Mouse (Mus musculus) limb, embryonic 14.5 days (tissue): ENCODE measurements around the gene Pgs1. TPM values are rescaled to one million over a fixed set of nuclear protein-coding genes. Genes with fewer than 3 reads are reported as not detected.

Experiments
- ATAC-seq: fragments of 200-750 bp; cut with Nextera tagmentation; 2 replicates; pipeline ENCODE4 v1.8.0; 2017; ENCODE audit warnings: low read depth, moderate number of reproducible peaks, moderate TSS enrichment; ENCODE audit not compliant: low FRiP score
- DNase-seq: peaks from one replicate; pipeline ENCODE4 v3.0.0-alpha.2; 2015; ENCODE audit warnings: low spot score
- H3K27ac ChIP-seq: fragments of 300-500 bp; sonication (generic); replicated peaks from 2 replicates; pipeline ENCODE4 v1.5.1; 2014; ENCODE audit warnings: low read depth, mild to moderate bottlenecking, low read length, moderate library complexity, mixed read lengths
- H3K27me3 ChIP-seq: fragments of 300-500 bp; sonication (generic); 2 replicates; pipeline ENCODE4 v1.6.1; 2014; ENCODE audit warnings: low read length, mixed read lengths; ENCODE audit not compliant: control insufficient read depth, insufficient read depth
- H3K36me3 ChIP-seq: fragments of 300-500 bp; sonication (generic); 2 replicates; pipeline ENCODE4 v1.6.1; 2014; ENCODE audit warnings: mild to moderate bottlenecking, low read length, moderate library complexity, mixed read lengths; ENCODE audit not compliant: control insufficient read depth, insufficient read depth
- H3K4me1 ChIP-seq: fragments of 300-500 bp; sonication (generic); 2 replicates; pipeline ENCODE4 v1.6.1; 2014; ENCODE audit warnings: antibody characterized with exemption, low read length, mixed read lengths; ENCODE audit not compliant: control insufficient read depth, insufficient read depth
- H3K4me2 ChIP-seq: fragments of 300-500 bp; sonication (generic); replicated peaks from 2 replicates; pipeline ENCODE4 v1.6.1; 2014; ENCODE audit warnings: low read depth, mild to moderate bottlenecking, low read length, moderate library complexity; ENCODE audit not compliant: severe bottlenecking
- H3K4me3 ChIP-seq: fragments of 300-500 bp; sonication (generic); replicated peaks from 2 replicates; pipeline ENCODE4 v1.5.1; 2014; ENCODE audit warnings: low read length
- H3K9ac ChIP-seq: fragments of 300-500 bp; sonication (generic); 2 replicates; pipeline ENCODE4 v1.6.1; 2014; ENCODE audit warnings: mild to moderate bottlenecking, low read depth, low read length, moderate library complexity; ENCODE audit not compliant: severe bottlenecking
- H3K9me3 ChIP-seq: fragments of 300-500 bp; sonication (generic); 2 replicates; pipeline ENCODE4 v1.6.1; 2016; ENCODE audit warnings: low read length; ENCODE audit not compliant: control insufficient read depth
- POLR2A ChIP-seq: fragments of 200-500 bp; IDR thresholded peaks from 2 replicates; pipeline ENCODE4 v1.8.0; 2012; ENCODE audit warnings: inconsistent platforms, mild to moderate bottlenecking, moderate library complexity, borderline replicate concordance; ENCODE audit not compliant: insufficient read depth, insufficient read length; ENCODE audit errors: extremely low read depth
- WGBS: fragments of 180-500 bp; shearing (Covaris S2); extraction: QIAGEN DNeasy Blood & Tissue Kit; methylation state at CpG from one replicate; pipeline ENCODE4 v1.1.7; 2014; 5-methylcytosine and 5-hydroxymethylcytosine counted together
- polyA plus RNA-seq, 2 experiments: library from polyadenylated mRNA; depleted of rRNA in 1 of 2; stranded (reverse) in 1 of 2; unstranded in 1 of 2; fragments of >200 nt; fragmentation: Nextera tagmentation in 1 of 2; extraction: Ambion mirVana in 1 of 2; gene quantifications; 2 replicates each; pipeline versions ENCODE4 v1.2.1 to v1.2.3; 2012 to 2014

Pgs1 gene
- polyA plus RNA-seq, 2 experiments: 30.5 to 36.2 TPM

GRCm38 (mm10) chr11:117969945-117970872 is 15.9 kb upstream of the Pgs1 start, which contains the start of gene Socs3:
Socs3 (minus strand) TSS chr11:117970047.
- Histone ChIP-seq H3K27ac (peak within 1 kb of the TSS; percentile 97), H3K27me3 (no peaks in the 10 kb centered on the region), H3K4me1 (peaks cover 34% of the 10 kb centered on the region), H3K36me3 (peaks cover 18% of the 10 kb centered on the region), H3K4me2 (peak within 1 kb of the TSS; percentile 97), H3K4me3 (peak within 1 kb of the TSS; percentile 75), H3K9ac (peak within 1 kb of the TSS; percentile 88), H3K9me3 (no peaks in the 10 kb centered on the region)
- ATAC-seq (peak; percentile 39; the same call in 1 of the 2 replicates), DNase-seq (peak; percentile 93)
- 11% methylated on average over 21 of the region's 21 CpGs for WGBS
- 0 out of 2 replicates have a peak, but pooled peaks have one; percentile 9 for TF ChIP-seq POLR2A

DNA sequence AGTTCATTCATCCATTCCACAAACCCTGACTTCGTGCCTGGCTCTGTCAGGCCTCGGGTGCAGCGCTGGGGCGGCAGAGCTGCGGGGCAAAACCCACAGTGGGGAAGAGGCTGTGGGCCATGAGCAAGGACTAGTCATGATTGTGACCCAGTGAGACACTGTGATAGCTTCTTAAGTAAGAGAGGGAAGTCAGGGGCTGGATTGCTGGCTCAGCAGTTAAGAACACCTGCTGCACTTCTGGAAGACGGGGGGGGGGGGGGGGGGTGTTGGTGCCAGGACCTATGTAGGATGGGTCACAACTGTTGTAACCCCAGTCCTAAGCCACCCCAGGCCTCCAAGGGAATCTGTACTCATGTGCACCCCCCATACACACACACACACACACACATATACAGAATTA is 15.0 kb upstream of the Pgs1 start:
- DNase-seq: no peak
- H3K4me3 ChIP-seq: no peak overlapping the region
- peaks cover 34% of the 10 kb centered on the region for H3K4me1 ChIP-seq
- H3K9me3 ChIP-seq: no peaks in the 10 kb centered on the region
- H3K9ac ChIP-seq: no peak overlapping the region
- H3K27ac ChIP-seq: no peak overlapping the region
- 81% methylated on average over 5 of the region's 6 CpGs for WGBS
- H3K36me3 ChIP-seq: peaks cover 17% of the 10 kb centered on the region
- no peak for ATAC-seq
- H3K27me3 ChIP-seq: no peaks in the 10 kb centered on the region
- TF ChIP-seq POLR2A: no peak
- H3K4me2 ChIP-seq: no peak overlapping the region

GRCm38 (mm10) chr11:117971646-117972242 is 14.3 kb upstream of the Pgs1 start:
- no peak for ATAC-seq

DNA sequence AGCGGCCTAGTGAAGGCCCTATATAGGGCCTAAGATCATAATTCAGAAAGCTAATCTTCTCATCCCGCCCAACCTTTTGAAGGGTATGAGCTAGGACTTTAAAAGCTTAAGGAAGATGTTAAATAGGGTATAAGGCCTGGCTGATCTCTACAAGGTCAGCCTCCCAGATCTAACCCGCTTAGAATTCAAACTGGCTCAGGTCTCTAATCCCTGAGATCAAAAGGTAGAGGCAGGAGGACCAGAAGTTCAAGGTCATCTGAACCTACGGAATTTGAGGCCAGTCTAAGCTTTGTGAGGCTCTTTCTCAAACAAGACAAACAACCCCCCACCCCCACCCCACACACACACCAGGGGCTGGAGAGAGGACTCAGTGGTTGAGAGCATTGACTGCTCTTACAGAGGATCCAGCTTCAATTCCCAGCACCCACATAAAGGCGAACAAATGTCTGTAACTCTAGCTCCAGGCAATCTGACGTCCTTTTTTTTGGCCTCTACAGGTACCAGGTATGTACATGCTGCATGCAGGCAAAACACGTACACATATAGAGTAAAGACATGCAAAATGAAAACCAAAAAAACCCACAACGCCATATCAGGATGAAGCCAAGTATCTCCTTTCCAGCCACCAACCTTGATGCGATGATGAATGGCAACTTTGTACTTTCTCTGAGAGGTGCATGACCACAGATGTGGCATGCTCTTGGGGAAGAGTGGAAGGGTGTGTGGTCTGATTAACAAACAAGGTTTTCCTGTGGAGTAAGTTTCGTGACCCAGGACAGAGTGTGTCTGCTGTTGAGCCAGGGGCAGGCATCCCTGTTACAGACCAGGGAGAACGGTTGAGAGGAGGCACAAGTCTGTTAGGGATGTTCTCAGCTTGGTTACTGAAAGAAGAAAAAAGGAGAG is 13.2 kb upstream of the Pgs1 start:
- H3K27me3 ChIP-seq: no peaks in the 10 kb centered on the region
- no peak overlapping the region for H3K4me2 ChIP-seq
- H3K9me3 ChIP-seq: no peaks in the 10 kb centered on the region
- H3K4me1 ChIP-seq: peaks cover 23% of the 10 kb centered on the region
- no peak overlapping the region for H3K27ac ChIP-seq
- no peak overlapping the region for H3K4me3 ChIP-seq
- DNase-seq (no peak), ATAC-seq (no peak)
- no peak overlapping the region for H3K9ac ChIP-seq
- H3K36me3 ChIP-seq: no peaks in the 10 kb centered on the region
- 65% methylated on average over 11 of the region's 11 CpGs for WGBS
- TF ChIP-seq POLR2A: no peak

More at GRCm38 (mm10) chr11:117971646-117972242, 14.3 kb upstream of the Pgs1 start:
- no peak for DNase-seq
- no peak overlapping the region for H3K27ac ChIP-seq
- 51% methylated on average over 2 of the region's 2 CpGs for WGBS
- no peak overlapping the region for H3K4me3 ChIP-seq
- H3K9me3 ChIP-seq: no peaks in the 10 kb centered on the region
- H3K4me2 ChIP-seq: no peak overlapping the region
- peaks cover 10% of the 10 kb centered on the region for H3K36me3 ChIP-seq
- no peaks in the 10 kb centered on the region for H3K27me3 ChIP-seq
- no peak for TF ChIP-seq POLR2A
- no peak overlapping the region for H3K9ac ChIP-seq
- H3K4me1 ChIP-seq: peaks cover 34% of the 10 kb centered on the region

GRCm38 (mm10) chr11:117973569-117973968 is 12.5 kb upstream of the Pgs1 start:
- peaks cover 21% of the 10 kb centered on the region for H3K4me1 ChIP-seq
- no peaks in the 10 kb centered on the region for H3K36me3 ChIP-seq
- TF ChIP-seq POLR2A: no peak
- DNase-seq: no peak
- H3K9me3 ChIP-seq: no peaks in the 10 kb centered on the region
- H3K27ac ChIP-seq: no peak overlapping the region
- 40% methylated on average over 5 of the region's 5 CpGs for WGBS
- H3K9ac ChIP-seq: no peak overlapping the region
- no peak for ATAC-seq
- no peaks in the 10 kb centered on the region for H3K27me3 ChIP-seq
- H3K4me3 ChIP-seq: no peak overlapping the region
- H3K4me2 ChIP-seq: no peak overlapping the region
